Mouse (Mus musculus): ENCODE data around the gene Kif17.

DNA sequence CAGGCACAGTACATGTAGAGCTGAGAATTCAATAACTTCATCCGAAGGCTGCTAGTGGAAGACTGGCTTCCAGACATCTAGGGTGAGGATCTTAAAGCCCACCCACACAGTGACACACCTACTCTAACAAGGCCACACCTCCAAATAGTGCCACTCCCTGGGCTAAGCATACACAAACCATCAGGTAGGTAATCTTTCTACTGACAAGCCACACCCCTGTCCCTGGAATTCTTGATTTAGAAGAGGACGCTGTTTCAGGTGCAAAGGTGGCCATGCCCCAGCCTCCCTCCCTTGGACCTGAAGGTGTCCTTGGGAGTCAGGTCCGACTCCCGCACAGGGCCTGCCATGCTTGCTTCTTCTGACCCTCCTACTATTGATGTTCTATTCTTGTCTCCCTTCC lies 82.9 kb downstream of the Kif17 start:
- TF ChIP-seq POLR2A (IDR thresholded peaks at IDR 0.05; ENCODE audit: low read depth, low read length) (no peak), CTCF (IDR thresholded peaks at IDR 0.05; ENCODE audit: borderline replicate concordance, insufficient read depth, low read length) (no peak)

Data from embryonic fibroblast, embryonic 13.5 days (primary cell).